Mouse (Mus musculus): ENCODE measurements around the gene Chtop.
A peak's percentile ranks its signal among the peaks of the same experiment; 100 is the strongest.

Chtop gene

DNA sequence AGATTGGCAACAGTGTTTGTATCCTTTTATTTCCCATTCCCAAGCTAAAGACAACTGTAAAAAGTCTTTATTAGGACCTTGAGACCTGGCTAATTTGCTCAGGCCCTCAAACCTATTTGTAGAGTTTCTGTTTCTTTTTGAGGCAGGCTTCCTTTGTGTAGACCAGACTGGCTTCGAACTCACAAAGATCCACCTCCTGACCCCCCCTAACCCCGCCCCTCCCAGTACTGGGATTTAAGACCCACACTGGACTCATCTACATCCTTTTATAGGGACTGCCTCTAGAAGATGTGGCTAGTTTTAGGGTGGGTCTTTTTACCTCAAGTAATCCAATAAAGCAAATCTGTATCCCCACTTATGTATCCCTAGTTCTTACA, 437 bp upstream of the Chtop start:
- no peak for DNase-seq

DNA sequence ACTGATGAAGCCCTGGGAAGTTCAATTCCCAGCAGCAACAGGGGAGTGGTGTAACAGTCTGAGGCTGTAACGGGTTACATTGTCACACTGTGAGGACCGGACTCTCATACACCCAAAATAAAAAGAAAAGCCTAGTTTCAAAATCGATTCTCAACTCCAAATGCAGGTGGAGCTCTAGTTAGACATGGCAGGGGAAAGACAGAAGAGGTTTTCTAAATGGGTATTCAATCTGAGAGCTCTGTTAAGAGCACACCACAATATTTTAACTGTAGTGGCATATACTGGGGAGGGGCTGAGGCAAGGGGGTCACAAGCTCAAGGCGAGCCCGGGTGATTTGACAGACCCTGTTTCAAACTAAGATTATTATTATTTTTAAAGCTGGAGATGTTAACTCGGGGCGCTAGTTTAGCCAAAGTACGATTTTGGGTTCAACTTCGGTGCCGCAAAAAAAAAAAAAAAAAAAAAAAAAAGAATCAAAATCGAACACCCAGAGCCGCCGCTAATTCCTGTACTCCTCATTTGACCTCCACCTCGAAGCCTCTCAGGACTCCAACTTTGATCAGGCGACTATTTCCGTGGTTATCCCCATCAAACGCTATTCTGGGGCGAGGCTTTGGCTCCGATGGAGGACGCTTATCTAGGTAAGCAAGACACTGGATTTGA, 880 bp downstream of the Chtop start:
- DNase-seq, result no peak

DNA sequence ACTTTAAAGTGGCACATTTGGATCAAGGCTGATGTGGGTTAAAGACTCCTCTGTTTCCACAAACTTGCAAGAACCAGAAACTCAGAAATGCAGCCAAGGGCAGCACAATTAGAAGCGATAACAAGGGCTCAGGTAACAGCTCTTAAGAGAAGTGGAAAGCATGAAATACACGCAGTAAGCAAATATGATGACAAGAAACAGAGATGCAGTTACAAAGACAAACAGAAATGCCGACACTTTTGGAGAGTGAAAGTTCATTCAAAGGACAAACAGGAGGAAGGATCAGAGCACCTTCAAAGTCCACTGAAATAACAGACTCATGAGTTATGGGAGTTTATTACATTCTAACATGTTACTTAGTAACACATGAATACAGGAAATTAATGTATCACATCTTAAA, 2.9 kb downstream of the Chtop start:
- DNase-seq, result no peak

DNA sequence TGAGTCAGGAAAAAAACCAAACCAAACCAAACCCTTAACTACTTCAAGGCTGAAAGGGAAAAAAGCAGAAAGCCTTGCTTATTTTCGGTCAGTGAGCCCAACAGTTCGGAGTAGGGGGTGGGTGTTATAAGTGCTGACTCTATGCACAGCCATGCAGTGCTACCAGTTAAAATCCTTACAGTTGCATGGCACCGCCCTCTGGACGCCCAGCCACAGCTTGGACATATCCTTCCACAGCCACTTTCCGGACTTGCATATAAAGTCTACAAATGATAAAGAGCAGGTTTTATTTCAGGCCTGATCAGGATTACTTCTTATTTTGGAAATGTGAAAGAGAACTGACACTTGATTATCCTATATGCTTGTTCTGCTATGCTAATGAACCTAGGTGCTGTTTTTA, 4.1 kb downstream of the Chtop start:
- DNase-seq, result no peak

DNA sequence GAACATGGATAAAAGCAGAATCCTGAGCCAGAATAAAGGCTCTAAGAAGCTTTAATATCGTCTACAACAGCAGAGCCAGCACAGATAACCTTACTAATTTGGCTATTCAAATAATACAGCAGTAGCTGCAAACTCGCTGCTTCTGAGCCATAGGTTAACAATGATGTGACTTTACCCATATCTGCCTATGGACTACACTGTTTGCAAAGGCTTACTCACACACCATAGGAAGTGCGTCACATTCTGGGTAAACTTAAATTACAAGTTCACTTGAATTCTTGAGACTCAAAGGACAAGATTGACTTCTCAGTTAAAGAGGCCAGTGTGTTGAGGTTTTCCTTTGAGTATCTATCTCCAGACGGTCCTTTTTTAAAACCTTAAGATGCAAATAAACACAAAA, 5.9 kb downstream of the Chtop start:
- DNase-seq, result no peak

DNA sequence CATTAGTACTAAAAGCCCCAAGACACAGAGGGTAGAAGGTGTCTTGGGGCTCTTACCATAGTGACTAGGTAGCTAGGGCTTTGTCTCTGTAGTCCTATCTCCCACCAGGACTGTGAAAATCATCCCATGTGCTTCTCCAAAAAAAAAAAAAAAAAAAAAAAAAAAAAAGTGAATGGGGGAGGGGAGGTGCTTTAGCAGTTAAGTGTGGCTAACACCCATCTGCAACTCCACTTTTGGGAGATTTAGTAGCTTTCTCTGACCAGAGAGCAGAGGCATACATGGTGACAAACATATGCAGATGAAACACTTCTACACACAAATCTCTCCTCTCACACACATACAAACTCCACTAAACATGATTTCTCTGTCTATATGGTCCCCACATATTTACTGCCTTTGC, 11.7 kb downstream of the Chtop start:
- DNase-seq, result no peak

DNA sequence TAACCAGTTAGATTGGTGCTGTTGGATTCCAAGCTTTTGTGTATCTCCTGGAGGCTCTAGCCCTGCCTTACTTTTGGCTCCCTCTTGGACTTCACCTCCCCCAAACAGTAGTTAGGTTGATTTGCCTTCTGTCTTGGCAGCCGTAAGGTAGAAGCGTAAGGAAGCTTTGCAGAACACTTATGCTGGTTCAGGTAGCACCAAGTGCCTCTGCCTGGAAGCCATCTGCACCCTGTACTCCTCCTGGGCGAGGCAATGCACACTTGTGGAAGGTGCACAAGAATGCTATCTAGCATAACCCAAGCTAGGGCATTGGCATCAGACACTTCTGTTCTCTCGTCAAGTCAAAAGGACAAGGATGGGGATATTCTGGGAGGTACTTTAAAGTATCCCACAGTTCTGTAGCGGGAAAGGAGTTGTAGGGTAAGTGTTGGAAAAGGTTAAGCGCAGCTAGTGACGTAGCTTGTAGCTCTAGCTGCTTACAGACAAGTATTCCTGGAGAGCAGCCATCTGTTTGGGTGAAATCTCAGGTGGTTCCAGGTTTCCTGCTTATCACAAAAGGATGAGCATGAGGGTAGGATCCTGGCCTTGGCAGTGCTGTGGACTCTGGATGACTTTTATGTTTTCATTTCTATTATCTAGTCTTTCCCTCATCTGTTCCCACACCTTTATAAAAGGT, 13.3 kb downstream of the Chtop start:
- DNase-seq, result no peak

DNA sequence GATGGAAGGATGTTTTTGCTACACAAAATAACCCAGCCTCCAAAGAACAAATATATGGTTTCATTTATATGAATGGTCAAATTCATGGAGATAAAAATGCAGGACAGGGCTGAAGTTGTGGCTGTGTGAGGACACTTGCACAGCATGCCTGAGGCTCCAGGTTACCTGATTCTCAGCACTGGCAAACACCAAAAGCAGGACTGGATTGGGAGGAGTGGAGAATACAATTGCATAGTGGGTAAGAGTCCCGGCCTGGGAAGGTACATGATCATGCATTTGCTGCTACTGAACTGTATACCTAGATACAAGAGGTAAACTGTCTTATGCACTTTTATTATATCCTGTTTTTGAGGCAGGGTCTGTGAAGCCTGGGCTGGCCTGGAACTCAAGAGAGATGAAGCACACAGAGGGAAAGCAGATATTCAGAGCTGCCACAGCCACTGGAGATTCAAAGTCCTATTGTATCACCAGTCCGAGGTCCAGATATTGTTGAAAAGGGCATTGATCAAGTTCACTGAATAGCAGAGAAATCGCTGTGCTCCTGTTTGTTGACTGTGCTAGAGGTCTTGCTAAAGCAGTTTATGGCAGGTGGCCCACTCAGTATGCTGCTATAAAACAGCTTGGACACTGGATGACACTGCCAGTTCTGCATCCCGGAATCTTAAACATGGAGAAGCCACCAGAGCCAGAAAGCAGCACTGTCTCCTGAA, 15.3 kb downstream of the Chtop start:
- DNase-seq, result no peak

DNA sequence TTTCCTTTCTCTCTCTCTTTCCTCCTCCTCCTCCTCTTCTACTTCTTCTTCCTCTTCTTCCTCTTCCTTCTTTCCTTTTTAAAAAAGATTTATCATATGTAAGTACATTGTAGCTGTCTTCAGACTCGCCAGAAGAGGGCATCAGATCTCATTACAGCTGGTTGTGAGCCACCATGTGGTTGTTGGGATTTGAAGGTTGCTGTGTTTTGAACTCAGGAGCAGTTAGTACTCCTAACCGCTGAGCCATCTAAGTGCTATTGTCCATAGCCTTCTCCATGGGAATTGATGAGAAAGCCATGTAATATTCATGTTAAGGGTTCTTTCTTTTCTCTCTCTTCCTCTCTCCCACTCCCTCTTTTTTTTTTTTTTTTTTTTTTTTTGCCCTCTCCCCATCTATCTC, 17.9 kb downstream of the Chtop start:
- peak; percentile 50 to 68 for DNase-seq

DNA sequence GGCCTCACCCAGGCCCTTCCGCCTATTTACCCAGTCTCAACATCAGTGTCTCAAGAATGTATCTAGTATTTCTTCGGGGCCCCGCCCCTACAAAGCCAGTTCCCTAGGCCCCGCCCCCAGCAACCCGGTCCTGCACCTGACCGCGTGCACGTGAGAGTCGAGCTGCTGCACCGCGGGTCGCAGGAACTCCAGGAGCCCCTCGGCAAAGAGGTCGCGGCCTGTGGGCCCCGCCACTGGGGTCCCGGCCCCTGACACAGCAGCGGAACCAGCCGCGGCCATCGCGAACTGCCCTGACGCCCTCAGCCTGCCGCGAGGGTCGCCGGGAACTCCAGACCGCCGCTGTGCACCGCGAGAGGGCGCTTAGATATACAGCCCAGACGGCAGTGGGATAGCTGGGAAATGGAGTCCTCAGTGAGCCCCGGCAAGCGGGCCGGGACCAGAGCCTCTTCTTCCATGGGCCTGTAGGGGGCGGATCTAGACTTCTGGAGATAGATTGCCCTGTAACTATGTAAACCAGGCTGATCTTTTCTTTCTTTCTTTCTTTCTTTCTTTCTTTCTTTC, 18.5 kb downstream of the Chtop start, which contains the start of gene Snapin:
TSS of gene Snapin (minus strand) at position 338 of the 561 bp plus-strand sequence.
- peak; percentile 97 for DNase-seq

DNA sequence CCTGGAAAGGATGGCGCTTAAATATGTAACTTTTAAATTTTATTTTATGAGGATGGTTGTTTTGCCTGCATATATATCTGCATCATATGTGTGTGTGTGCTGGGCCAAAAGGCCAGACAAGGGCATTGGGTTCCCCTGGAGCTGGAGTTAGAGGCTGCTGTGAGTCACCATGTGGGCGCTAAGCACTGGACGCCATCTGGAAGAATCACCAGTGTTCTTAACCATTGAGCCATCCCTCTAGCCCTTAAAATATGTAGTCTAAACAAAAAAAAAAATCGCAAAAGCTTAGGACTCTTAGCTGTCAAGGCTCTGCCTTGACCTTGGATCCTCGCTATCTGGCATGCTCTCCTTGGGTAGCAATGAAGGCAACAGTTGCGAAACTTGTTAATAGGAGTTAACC, 20.7 kb downstream of the Chtop start:
- no peak for DNase-seq

DNA sequence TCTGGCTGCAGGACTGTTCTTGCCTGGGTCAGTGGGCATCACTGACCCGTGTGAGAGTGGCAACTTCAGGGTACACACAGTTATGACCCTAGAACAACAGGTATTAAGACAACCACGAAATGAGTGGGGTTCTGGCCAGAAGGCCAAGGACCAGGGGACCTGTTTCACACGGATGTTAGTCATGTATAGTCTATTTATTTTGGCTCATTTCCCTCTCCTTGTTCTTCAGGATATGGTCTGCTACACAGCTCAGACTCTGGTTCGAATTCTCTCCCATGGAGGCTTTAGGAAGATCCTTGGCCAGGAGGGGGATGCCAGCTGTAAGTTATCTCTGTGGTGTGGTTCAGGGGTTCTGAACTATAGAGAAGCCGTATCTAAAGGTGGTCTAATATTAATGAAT, 22.3 kb downstream of the Chtop start:
- peak in 1 of 2 experiments; percentile 51 for DNase-seq

DNA sequence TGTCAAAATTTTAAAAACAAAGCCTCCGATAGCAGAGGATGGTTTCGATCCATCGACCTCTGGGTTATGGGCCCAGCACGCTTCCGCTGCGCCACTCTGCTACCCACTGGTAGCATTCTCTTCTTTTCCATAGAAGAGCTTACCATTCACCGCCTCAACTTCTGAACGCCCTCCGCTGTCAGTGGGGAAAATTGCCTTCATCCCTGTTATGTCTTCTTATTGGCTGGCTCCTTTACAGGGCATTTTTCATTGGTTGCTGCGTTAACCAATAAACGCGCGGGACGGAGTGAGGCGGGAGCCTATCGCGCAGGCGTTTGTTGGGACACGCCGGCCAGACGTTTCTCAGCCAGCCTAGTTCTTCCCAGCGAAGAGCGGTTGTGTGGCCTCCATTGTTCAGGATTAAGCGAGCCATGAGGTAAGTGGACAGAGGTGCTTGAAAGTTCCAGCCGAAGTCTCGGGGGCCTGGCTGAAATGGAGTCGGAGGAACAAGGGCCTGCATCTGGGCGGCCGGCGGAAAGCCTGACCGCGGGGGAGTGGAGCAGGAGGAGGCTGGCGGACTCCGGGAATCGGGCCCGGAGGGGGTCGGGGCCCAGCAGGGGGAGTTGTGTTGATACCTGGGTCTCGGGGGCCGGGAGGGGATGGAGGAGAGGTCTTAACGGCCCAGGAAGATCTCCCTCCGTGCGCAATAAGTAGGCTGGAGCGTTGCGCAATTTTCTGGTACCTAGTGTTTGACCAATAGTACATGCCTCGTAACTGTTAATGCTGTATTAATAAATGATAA, 33.3 kb downstream of the Chtop start, which contains the start of gene Ilf2:
TSS of gene Ilf2 (plus strand) at position 296 of the 781 bp plus-strand sequence.
- DNase-seq, result peak; percentile 94 to 98

DNA sequence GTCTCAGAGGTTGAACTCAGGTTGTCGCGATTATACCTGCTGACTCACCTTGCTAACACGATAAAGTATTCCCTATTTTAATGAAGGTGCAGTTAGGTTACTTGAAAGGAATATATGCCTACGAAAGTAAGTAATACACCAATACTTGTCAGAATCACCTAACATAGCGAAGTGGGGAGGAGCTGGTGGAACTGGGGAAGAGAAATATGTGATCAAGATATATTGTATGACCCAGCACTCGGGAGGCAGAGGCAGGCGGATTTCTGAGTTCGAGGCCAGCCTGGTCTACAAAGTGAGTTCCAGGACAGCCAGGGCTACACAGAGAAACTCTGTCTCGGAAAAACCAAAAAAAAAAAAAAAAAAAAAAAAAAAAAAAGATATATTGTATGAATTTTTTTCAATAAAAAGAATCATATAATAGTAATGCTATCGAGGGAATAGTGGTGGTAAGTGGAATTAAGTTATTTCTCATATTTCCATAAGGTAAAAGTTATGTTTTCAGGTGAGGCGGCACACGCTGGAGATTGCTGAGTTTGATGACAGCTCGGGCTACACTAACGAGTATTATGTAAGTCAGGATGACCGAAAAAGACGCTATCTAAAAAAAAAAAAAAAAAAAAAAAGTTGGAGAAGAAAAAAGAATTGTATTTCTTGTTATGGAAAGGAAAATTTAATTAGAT, 34.0 kb downstream of the Chtop start:
- DNase-seq, result peak in 1 of 2 experiments; percentile 21

DNA sequence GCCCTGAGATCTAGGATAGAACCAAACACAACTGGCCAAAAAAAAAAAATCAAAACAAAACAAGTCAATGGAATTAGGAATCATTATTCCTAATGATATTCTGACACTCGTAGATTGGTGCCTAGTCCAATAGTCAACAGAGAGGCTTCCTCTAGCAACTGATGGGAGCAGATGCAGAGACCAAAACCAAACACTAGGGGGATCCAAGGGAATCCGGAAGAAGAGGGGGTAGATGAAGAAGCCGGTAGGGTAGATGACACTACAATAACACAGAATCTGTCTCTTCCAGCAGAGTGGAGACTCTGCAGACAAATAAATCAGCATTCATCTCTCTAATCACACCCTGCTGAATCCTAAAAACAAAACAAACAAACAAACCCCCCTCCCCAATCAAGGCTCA, 37.1 kb downstream of the Chtop start:
- DNase-seq, result peak; percentile 67 to 75

DNA sequence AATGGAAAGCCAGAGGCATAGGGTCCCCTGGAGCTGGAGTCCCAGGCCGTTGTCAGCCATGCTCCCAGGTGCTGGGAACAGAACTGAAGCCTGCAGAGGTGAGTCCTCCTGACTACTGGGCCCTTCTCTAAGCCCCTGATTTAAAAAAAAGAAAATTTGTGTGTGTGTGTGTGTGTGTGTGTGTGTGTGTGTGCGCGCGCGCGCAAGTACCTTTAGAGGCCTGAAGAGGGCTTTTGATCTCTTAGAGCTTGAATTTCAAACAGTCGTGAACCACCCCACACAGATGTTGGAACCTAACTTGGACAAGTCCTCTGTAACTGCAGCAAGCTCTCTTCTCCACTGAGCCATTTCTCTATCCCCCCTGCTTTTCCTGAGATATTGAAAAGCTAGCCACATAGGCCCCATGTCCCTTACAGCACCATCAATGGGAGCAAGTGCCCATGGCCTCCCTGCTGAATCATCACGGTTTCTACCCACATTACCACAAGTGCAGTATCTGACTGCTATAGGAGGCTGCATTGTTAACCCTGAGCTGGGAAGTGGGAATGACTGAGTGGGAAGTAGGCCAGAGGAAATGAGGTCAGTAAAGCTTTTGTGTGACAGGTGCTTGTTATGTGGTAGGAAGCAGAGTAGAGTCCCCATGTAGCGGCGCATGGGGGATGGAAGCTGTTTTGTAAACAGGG, 41.5 kb downstream of the Chtop start:
- no peak for DNase-seq

DNA sequence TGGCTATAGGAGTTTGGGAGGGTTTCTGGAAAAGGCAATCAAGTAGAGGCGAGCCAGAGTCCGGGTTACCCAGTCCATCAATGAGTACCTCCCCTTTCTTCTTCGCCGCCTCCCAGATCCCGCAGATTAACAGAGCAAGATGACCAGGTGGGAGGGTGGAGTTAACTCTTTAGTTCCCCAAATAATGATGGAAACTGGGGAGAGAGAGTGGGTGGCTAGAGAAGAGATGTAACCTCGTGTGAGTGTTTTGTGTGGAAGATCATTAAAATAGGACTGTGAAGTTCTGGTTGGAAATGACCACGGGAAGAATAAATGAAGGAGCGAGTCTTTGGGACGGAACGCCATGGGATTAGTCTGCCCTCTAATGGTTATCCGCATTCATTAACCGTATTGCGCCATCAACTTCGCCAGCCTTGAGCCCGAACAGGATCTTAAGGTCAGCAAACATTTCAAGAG, 43.0 kb downstream of the Chtop start:
- peak; percentile 71 to 76 for DNase-seq

DNA sequence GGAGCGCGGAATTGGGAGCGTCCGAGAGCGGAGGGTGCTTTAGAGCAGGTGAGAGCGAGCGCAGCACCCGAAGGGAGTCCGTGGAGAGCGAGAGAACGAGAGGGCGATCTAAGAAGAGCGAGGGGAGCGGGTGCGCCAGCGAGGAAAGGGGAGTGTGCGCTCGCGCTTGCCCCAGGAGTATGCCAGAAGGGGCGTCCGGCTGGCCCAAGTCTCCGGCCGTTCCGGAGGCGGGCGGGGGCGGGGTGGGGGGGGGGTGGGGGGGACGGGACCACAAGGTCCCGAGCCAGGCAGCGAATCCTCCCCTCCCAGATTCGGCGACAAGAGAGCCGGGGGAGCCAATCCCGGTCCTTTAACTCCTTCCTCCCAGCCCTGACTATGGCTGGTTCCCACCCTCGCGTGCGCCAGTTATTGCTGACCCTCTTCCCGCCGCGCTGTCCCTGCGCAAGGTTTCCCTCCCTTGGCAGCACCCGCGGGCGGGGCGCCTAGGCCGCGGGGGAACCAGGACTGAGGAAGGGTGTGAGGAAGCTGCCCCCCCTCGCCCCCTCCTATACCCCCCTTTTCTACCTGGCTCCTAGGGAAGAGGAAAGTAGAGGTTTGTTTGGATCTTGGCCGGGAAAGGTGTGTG, 43.5 kb downstream of the Chtop start, which contains the start of gene Npr1:
TSS of gene Npr1 (minus strand) at position 181 of the 625 bp plus-strand sequence.
- peak; percentile 60 to 82 for DNase-seq

DNA sequence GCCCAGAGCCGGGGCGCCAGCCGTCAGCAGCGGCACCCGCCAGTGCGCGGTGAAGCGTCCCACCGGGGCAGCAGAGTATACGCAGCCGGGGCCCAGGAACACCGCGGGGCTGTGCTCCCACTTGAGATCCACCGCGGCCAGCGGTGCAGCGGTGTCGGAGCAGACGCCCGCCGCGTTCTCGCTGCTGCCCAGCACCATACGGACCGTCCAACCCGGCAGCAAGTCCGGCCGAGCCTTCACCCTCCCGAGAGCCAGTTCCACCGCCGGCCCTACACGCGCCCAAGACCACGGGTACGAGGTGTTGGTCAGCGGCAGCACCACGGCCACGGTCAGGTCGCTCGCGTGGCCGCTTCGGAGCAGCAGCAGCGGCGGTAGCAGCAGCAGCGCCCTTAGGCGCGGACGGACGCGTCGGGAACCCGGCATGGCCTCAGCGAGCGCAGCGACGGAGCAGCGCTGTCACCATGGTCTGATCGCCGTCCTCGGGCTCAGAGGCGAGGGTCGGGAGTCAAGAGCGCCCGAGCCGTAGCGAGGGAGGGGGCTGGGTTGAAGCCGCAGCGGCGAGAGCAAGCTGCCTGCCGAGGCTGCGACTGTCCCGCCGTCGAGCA, 44.1 kb downstream of the Chtop start:
- DNase-seq, result peak; percentile 23 to 54

DNA sequence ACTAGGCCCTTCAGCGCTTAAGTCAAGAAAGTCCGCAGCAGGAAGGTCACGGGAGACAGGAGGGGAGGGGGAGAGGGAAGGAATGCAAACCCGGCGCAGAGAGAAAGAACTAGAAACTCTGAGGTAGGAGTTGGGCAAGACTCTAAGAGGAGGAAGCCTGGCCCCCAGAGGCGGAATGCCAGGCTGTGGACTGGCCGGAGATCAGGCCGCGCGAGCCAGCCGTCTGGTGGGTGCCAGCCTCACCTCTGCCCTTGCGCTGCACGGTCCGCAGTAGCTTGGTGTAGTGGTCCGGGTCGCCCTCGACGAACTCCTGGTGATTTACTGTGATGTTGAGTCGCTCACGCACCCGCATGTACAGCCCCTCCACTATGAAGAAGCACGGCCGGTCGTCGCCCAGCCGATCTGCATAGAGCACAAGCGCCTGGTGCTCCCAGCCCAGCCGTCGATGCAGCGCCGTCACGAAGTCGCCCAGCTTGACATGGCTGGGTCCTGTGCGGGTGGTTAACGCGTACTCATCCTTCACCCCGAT, 44.7 kb downstream of the Chtop start:
- DNase-seq, result peak; percentile 25 to 54
